Mouse (Mus musculus) limb, embryonic 12.5 days (tissue): Measurements from ENCODE around the gene Tapbpl. TPM values are rescaled to one million over a fixed set of nuclear protein-coding genes. Genes with fewer than 3 reads are reported as not detected.

ENCODE experiments used
- ATAC-seq: fragments of 200-750 bp; cut with Nextera tagmentation; 2 replicates; pipeline ENCODE4 v1.8.0; 2017; ENCODE audit warnings: low read depth, moderate TSS enrichment; ENCODE audit not compliant: insufficient number of reproducible peaks, insufficient read depth, low FRiP score, low TSS enrichment
- H3K27ac ChIP-seq: fragments of 300-500 bp; sonication (generic); 2 replicates; pipeline ENCODE4 v1.5.1; 2016; ENCODE audit warnings: mild to moderate bottlenecking, moderate library complexity
- H3K27me3 ChIP-seq: fragments of 300-500 bp; sonication (generic); 2 replicates; pipeline ENCODE4 v1.6.1; 2016; ENCODE audit warnings: mild to moderate bottlenecking, moderate library complexity
- H3K36me3 ChIP-seq: fragments of 300-500 bp; sonication (generic); 2 replicates; pipeline ENCODE4 v1.6.1; 2016; ENCODE audit warnings: mild to moderate bottlenecking, moderate library complexity
- H3K4me1 ChIP-seq: fragments of 300-500 bp; sonication (generic); replicated peaks from 2 replicates; pipeline ENCODE4 v1.6.1; 2016
- H3K4me2 ChIP-seq: fragments of 300-500 bp; sonication (generic); 2 replicates; pipeline ENCODE4 v1.6.1; 2016; ENCODE audit warnings: mild to moderate bottlenecking, moderate library complexity
- H3K4me3 ChIP-seq: fragments of 300-500 bp; sonication (generic); replicated peaks from 2 replicates; pipeline ENCODE4 v1.5.1; 2016; ENCODE audit warnings: mild to moderate bottlenecking
- H3K9ac ChIP-seq: fragments of 300-500 bp; sonication (generic); replicated peaks from 2 replicates; pipeline ENCODE4 v1.6.1; 2016; ENCODE audit warnings: mild to moderate bottlenecking, moderate library complexity
- H3K9me3 ChIP-seq: fragments of 300-500 bp; sonication (generic); 2 replicates; pipeline ENCODE4 v1.6.1; 2016; ENCODE audit warnings: mild to moderate bottlenecking, moderate library complexity
- WGBS: fragments of 180-500 bp; shearing (Covaris S2); methylation state at CpG from one replicate; pipeline ENCODE4 v1.1.7; 2016; 5-methylcytosine and 5-hydroxymethylcytosine counted together
- polyA plus RNA-seq: library from polyadenylated mRNA; unstranded; fragments of >200 nt; fragmentation: Nextera tagmentation; extraction: Ambion mirVana; gene quantifications from 2 replicates; pipeline ENCODE4 v1.2.1, GENCODE M21; 2016

Gene Tapbpl
- polyA plus RNA-seq, 1 experiment from 2014 or later: 2.0 TPM

GRCm38 (mm10) chr6:125238396-125238795 lies 6.7 kb upstream of the Tapbpl start:
- no peaks in the 10 kb centered on the region for H3K9me3 ChIP-seq
- WGBS: 63% methylated on average over 6 of the region's 6 CpGs
- H3K27ac ChIP-seq: no peak overlapping the region
- H3K4me2 ChIP-seq: no peak overlapping the region
- no peak overlapping the region for H3K4me3 ChIP-seq
- no peak overlapping the region for H3K9ac ChIP-seq
- ATAC-seq: no peak
- H3K27me3 ChIP-seq: no peaks in the 10 kb centered on the region
- no peaks in the 10 kb centered on the region for H3K36me3 ChIP-seq
- H3K4me1 ChIP-seq: peaks cover 16% of the 10 kb centered on the region

GRCm38 (mm10) chr6:125237421-125237820 lies 5.8 kb upstream of the Tapbpl start:
- H3K36me3 ChIP-seq: no peaks in the 10 kb centered on the region
- peaks cover 16% of the 10 kb centered on the region for H3K4me1 ChIP-seq
- H3K27ac ChIP-seq: no peak overlapping the region
- H3K9me3 ChIP-seq: no peaks in the 10 kb centered on the region
- H3K9ac ChIP-seq: no peak overlapping the region
- H3K4me3 ChIP-seq: no peak overlapping the region
- no peak overlapping the region for H3K4me2 ChIP-seq
- WGBS: 85% methylated on average over 4 of the region's 4 CpGs
- no peaks in the 10 kb centered on the region for H3K27me3 ChIP-seq
- ATAC-seq: no peak

- 54% methylated on average over 6 of the region's 6 CpGs for WGBS
- H3K9ac ChIP-seq: no peak within 1 kb of the TSS
- ATAC-seq: no peak
Measured at GRCm38 (mm10) chr6:125236782-125237181, 5.1 kb upstream of the Tapbpl start, which contains the start of gene Cd27. TSS of gene Cd27 (minus strand) at chr6:125237010.

GRCm38 (mm10) chr6:125236341-125236740 lies 4.7 kb upstream of the Tapbpl start:
- Histone ChIP-seq H3K36me3 (no peaks in the 10 kb centered on the region), H3K4me3 (no peak overlapping the region), H3K9me3 (no peaks in the 10 kb centered on the region), H3K9ac (no peak overlapping the region), H3K27ac (no peak overlapping the region), H3K4me1 (peaks cover 24% of the 10 kb centered on the region), H3K4me2 (no peak overlapping the region), H3K27me3 (no peaks in the 10 kb centered on the region)
- no peak for ATAC-seq
- 78% methylated on average over 6 of the region's 6 CpGs for WGBS

More at GRCm38 (mm10) chr6:125236782-125237181, 5.1 kb upstream of the Tapbpl start, which contains the start of gene Cd27:
- Histone ChIP-seq H3K4me2 (no peak within 1 kb of the TSS), H3K27me3 (no peaks in the 10 kb centered on the region), H3K9me3 (no peaks in the 10 kb centered on the region), H3K4me3 (no peak within 1 kb of the TSS), H3K4me1 (peaks cover 20% of the 10 kb centered on the region), H3K36me3 (no peaks in the 10 kb centered on the region), H3K27ac (no peak within 1 kb of the TSS)

GRCm38 (mm10) chr6:125234520-125234828 lies 2.8 kb upstream of the Tapbpl start:
- peak overlapping the region; percentile 59; the same call in 1 of the 2 replicates for H3K27ac ChIP-seq
- no peaks in the 10 kb centered on the region for H3K9me3 ChIP-seq
- no peaks in the 10 kb centered on the region for H3K36me3 ChIP-seq
- no peak overlapping the region for H3K9ac ChIP-seq
- H3K27me3 ChIP-seq: 0 out of 2 replicates have a peak, but pooled peaks cover 2% of the 10 kb centered on the region
- H3K4me1 ChIP-seq: peaks cover 28% of the 10 kb centered on the region
- ATAC-seq: no peak
- no peak overlapping the region for H3K4me3 ChIP-seq
- no peak overlapping the region for H3K4me2 ChIP-seq
- WGBS: 64% methylated on average over 5 of the region's 5 CpGs

- Histone ChIP-seq H3K4me3 (no peak overlapping the region), H3K4me2 (no peak overlapping the region), H3K36me3 (no peaks in the 10 kb centered on the region), H3K9me3 (no peaks in the 10 kb centered on the region), H3K9ac (no peak overlapping the region), H3K27me3 (0 out of 2 replicates have a peak, but pooled peaks cover 2% of the 10 kb centered on the region), H3K4me1 (peaks cover 28% of the 10 kb centered on the region), H3K27ac (peak overlapping the region; percentile 59; the same call in 1 of the 2 replicates)
- no peak for ATAC-seq
- 65% methylated on average over 7 of the region's 7 CpGs for WGBS
Measured at GRCm38 (mm10) chr6:125233816-125234519, 2.3 kb upstream of the Tapbpl start.

- Histone ChIP-seq H3K9ac (no peak overlapping the region), H3K4me2 (no peak overlapping the region), H3K4me1 (peaks cover 28% of the 10 kb centered on the region), H3K27ac (no peak overlapping the region), H3K27me3 (0 out of 2 replicates have a peak, but pooled peaks cover 2% of the 10 kb centered on the region), H3K36me3 (no peaks in the 10 kb centered on the region), H3K4me3 (no peak overlapping the region), H3K9me3 (no peaks in the 10 kb centered on the region)
- WGBS: 86% methylated on average over 6 of the region's 6 CpGs
- ATAC-seq: no peak
Measured at GRCm38 (mm10) chr6:125232516-125232915, 856 bp upstream of the Tapbpl start.

GRCm38 (mm10) chr6:125232045-125232437 lies 381 bp upstream of the Tapbpl start:
- H3K36me3 ChIP-seq: no peaks in the 10 kb centered on the region
- no peak for ATAC-seq
- WGBS: 48% methylated on average over 4 of the region's 4 CpGs
- peak overlapping the region; percentile 92 for H3K4me2 ChIP-seq
- 0 out of 2 replicates have a peak, but pooled peaks cover 2% of the 10 kb centered on the region for H3K27me3 ChIP-seq
- H3K4me1 ChIP-seq: peaks cover 28% of the 10 kb centered on the region
- peak overlapping the region; percentile 49 for H3K4me3 ChIP-seq
- H3K9ac ChIP-seq: peak overlapping the region; percentile 74; the same call in 1 of the 2 replicates
- no peak overlapping the region for H3K27ac ChIP-seq
- no peaks in the 10 kb centered on the region for H3K9me3 ChIP-seq

GRCm38 (mm10) chr6:125230571-125230970 lies 1.1 kb downstream of the Tapbpl start:
- Histone ChIP-seq H3K9me3 (no peaks in the 10 kb centered on the region), H3K4me3 (no peak overlapping the region), H3K27ac (no peak overlapping the region), H3K4me1 (peaks cover 22% of the 10 kb centered on the region), H3K9ac (no peak overlapping the region), H3K27me3 (0 out of 2 replicates have a peak, but pooled peaks cover 2% of the 10 kb centered on the region), H3K4me2 (no peak overlapping the region), H3K36me3 (no peaks in the 10 kb centered on the region)
- ATAC-seq: no peak
- 65% methylated on average over 9 of the region's 9 CpGs for WGBS

GRCm38 (mm10) chr6:125225518-125226115 lies 6.0 kb downstream of the Tapbpl start:
- no peak overlapping the region for H3K27ac ChIP-seq
- no peak overlapping the region for H3K4me2 ChIP-seq
- WGBS: 85% methylated on average over 5 of the region's 5 CpGs
- H3K9me3 ChIP-seq: no peaks in the 10 kb centered on the region
- H3K4me1 ChIP-seq: no peaks in the 10 kb centered on the region
- 0 out of 2 replicates have a peak, but pooled peaks cover 2% of the 10 kb centered on the region for H3K27me3 ChIP-seq
- H3K36me3 ChIP-seq: peaks cover 14% of the 10 kb centered on the region; the same call in 1 of the 2 replicates
- no peak overlapping the region for H3K4me3 ChIP-seq
- no peak for ATAC-seq
- H3K9ac ChIP-seq: no peak overlapping the region

- H3K9me3 ChIP-seq: no peaks in the 10 kb centered on the region
- peaks cover 20% of the 10 kb centered on the region; the same call in 1 of the 2 replicates for H3K36me3 ChIP-seq
- no peak overlapping the region for H3K9ac ChIP-seq
- H3K4me3 ChIP-seq: no peak overlapping the region
- H3K27ac ChIP-seq: no peak overlapping the region
- no peaks in the 10 kb centered on the region; the same call in 1 of the 2 replicates for H3K27me3 ChIP-seq
- no peak for ATAC-seq
- no peak overlapping the region for H3K4me2 ChIP-seq
- WGBS: 81% methylated on average over 3 of the region's 3 CpGs
- no peaks in the 10 kb centered on the region for H3K4me1 ChIP-seq
Measured at GRCm38 (mm10) chr6:125222577-125222976, 9.1 kb downstream of the Tapbpl start.
